Mouse (Mus musculus): ENCODE measurements around the gene Txn1. TPM values are rescaled to one million over a fixed set of nuclear protein-coding genes. Genes with fewer than 3 reads are reported as not detected.
A peak's percentile ranks its signal among the peaks of the same experiment; 100 is the strongest.

Txn1 gene
- total RNA-seq, 2 experiments from 2014 or later = 96.7 to 102 TPM

DNA sequence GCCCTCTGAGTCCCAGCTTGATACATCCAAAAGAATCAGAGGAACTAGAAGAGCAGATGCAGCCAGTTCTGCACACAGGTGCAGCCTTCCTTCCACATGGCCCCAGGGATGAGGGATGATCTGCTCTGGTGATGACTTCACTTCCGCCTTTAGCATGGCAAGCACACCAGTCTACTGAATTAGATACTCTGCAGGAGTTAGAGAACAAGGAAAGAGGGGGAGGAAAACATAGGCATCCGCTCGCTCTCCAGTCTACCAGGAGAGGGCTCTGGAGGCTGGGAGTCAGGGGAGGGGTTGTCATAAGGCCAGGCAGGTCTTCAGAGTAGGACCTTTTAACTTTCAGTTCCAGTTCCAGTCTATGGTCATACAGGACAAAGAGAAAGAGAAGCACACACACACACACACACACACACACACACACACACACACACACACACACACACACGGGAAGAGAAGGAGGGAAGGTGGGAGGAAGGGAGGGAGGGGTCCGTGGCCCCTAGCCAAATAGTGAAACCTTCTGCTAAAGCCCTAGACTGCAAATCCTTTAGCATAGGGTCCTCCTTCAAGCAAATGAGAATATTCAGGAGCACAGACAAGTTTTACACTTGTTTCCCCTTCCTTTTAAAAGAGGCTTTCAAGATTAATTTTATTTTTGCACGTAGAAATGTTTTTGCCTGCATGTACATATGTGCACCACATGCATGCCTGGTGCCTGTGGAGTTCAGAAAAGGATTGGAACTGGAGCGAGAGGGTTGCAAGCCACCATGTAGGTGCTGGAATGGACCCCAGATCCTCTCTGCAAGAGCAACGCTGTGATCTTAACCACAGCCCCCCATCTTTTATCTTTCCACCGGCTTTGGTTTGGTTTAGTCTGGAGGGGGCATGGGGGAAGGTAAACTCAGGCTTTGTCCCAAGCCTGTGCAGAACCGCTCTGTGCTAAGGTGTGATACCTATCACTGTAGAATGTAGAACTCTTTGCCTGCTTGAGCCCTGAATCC is 41.7 kb downstream of the Txn1 start:
- no peak for DNase-seq (ENCODE audit: extremely low spot score in 1 of 2, low spot score in 2 of 2)
- Histone ChIP-seq H3K27ac (no peak overlapping the region), H3K4me3 (no peak overlapping the region)
- intact Hi-C loops (cut with DNase I) = no loop called here
- TF ChIP-seq CTCF (IDR thresholded peaks at IDR 0.05) = no peak; the same call in 1 of the 2 replicates

DNA sequence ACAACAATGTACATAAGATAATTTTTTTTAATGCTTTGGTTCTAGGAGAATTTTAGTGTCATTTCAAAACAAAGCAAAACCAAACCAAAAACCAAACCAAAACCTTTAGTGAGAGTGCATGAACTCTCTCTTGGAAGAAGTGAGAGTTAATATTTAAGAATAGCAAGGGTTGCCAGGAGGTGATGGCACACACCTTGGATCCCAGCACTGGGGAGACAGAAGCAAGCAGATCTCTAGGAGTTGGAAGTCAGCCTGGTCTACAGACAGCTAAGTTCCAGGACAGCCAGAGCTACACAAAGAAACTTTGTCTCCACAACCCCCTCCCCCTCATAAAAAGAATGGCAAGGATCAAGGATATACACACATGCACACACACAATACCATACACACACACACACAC is 43.2 kb downstream of the Txn1 start:
- Histone ChIP-seq H3K27ac (no peak overlapping the region), H3K4me3 (no peak overlapping the region)
- no peak for DNase-seq (ENCODE audit: extremely low spot score in 1 of 2, low spot score in 2 of 2)
- TF ChIP-seq CTCF (IDR thresholded peaks at IDR 0.05) = no peak
- intact Hi-C loops (cut with DNase I) = no loop called here

GRCm38 (mm10) chr4:57908860-57909259 is 47.4 kb downstream of the Txn1 start:
- no peak for DNase-seq (ENCODE audit: extremely low spot score in 1 of 2, low spot score in 2 of 2)
- TF ChIP-seq CTCF (IDR thresholded peaks at IDR 0.05) = no peak
- H3K4me3 ChIP-seq = no peak overlapping the region
- intact Hi-C loops (cut with DNase I) = loop anchor here (10.0 kb wide), 1 partner anchor 346 kb away; no protein-coding TSS in a partner anchor
- no peak overlapping the region for H3K27ac ChIP-seq

GRCm38 (mm10) chr4:57906708-57907107 is 49.5 kb downstream of the Txn1 start:
- TF ChIP-seq CTCF (IDR thresholded peaks at IDR 0.05) = no peak
- no peak for DNase-seq (ENCODE audit: extremely low spot score in 1 of 2, low spot score in 2 of 2)
- Histone ChIP-seq H3K27ac (no peak overlapping the region), H3K4me3 (no peak overlapping the region)
- intact Hi-C loops (cut with DNase I) = loop anchor here (10.0 kb wide), 1 partner anchor 348 kb away; no protein-coding TSS in a partner anchor

GRCm38 (mm10) chr4:57904638-57905037 is 51.6 kb downstream of the Txn1 start:
- DNase-seq (ENCODE audit: extremely low spot score in 1 of 2, low spot score in 2 of 2) = no peak
- intact Hi-C loops (cut with DNase I) = loop anchor here (2.0 to 10.0 kb wide), 2 partner anchors 232 to 350 kb away; no protein-coding TSS in a partner anchor
- TF ChIP-seq CTCF (IDR thresholded peaks at IDR 0.05) = no peak
- no peak overlapping the region for H3K4me3 ChIP-seq
- no peak overlapping the region for H3K27ac ChIP-seq

DNA sequence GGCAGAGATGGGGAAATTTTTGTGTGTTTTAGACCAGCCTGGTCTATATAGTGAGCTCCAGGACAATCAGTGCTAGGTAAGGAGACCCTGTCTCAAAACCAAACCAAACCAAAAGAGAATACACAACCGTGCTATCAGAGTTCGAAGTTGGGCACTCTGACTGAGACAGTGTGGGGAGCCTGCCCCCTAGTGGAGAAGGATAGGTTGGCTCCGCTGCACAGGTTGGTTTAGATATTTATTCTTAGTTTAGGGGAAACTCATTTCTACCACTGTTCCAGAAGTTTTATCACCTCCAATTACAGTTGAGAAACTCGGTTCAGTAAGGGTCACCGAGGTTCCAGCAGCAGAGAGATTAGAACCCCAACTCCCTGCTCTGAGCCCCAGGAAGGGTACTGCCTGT is 52.0 kb downstream of the Txn1 start:
- Histone ChIP-seq H3K4me3 (no peak overlapping the region), H3K27ac (no peak overlapping the region)
- DNase-seq (ENCODE audit: extremely low spot score in 1 of 2, low spot score in 2 of 2) = peak; percentile 52 to 71
- intact Hi-C loops (cut with DNase I) = loop anchor here (2.0 to 10.0 kb wide), 2 partner anchors 231 to 351 kb away; no protein-coding TSS in a partner anchor
- TF ChIP-seq CTCF (IDR thresholded peaks at IDR 0.05) = peak; percentile 91

DNA sequence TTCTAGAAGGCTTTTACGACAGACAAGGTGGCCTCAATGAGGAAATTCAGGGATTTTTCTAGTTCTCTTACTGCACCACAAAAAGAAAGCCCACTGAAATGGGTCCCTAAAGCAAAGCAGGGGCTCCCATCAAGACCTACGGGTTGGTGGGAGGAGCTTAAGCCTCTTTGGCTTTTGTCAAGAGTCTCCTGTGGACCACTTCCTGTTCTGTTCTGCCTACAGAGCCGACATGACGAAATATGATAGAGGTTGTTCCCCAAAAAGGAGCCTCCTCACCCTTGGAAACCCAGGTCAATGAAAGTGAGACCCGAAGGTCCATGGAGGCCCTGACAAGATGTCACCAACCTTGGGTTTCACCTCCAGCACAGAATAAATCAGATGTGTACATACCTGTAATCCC is 53.6 kb downstream of the Txn1 start:
- intact Hi-C loops (cut with DNase I) = loop anchor here (10.0 kb wide), 1 partner anchor 352 kb away; no protein-coding TSS in a partner anchor

GRCm38 (mm10) chr4:57901210-57901609 is 55.0 kb downstream of the Txn1 start:
- Histone ChIP-seq H3K4me3 (no peak overlapping the region), H3K27ac (no peak overlapping the region)
- intact Hi-C loops (cut with DNase I) = loop anchor here (1.0 to 10.0 kb wide), 2 partner anchors 178 to 354 kb away; no protein-coding TSS in a partner anchor
- DNase-seq (ENCODE audit: extremely low spot score in 1 of 2, low spot score in 2 of 2) = peak; percentile 33 to 48
- TF ChIP-seq CTCF (IDR thresholded peaks at IDR 0.05) = peak; percentile 77

More for the DNA sequence above, 53.6 kb downstream of the Txn1 start:
- Histone ChIP-seq H3K27ac (no peak overlapping the region), H3K4me3 (no peak overlapping the region)
- DNase-seq (ENCODE audit: extremely low spot score in 1 of 2, low spot score in 2 of 2) = no peak
- no peak for TF ChIP-seq CTCF (IDR thresholded peaks at IDR 0.05)

GRCm38 (mm10) chr4:57896631-57897030 is 59.6 kb downstream of the Txn1 start:
- no peak for TF ChIP-seq CTCF (IDR thresholded peaks at IDR 0.05)
- intact Hi-C loops (cut with DNase I) = no loop called here

DNA sequence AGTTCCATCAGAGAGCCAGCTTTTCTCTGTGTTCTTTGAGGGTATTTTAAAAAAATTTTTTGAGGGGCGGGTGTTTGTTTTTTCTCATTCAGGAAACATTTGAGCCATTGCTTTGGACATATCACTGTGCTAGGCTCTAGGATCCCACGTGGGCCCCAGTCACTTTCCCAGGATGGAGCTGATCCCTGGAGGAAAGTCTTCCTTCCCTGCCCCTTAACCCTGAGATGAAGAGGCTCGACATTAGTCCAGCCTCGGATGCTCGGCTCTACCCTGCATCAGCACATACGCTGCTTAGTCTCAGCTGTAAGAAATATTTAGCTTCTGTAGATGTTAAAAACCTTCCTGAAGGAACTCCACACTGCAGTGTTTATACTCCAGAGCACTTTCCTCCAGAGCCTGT is 60.3 kb downstream of the Txn1 start:
- no peak overlapping the region for H3K4me3 ChIP-seq
- TF ChIP-seq CTCF (IDR thresholded peaks at IDR 0.05) = no peak
- H3K27ac ChIP-seq = no peak overlapping the region
- DNase-seq (ENCODE audit: extremely low spot score in 1 of 2, low spot score in 2 of 2) = no peak
- intact Hi-C loops (cut with DNase I) = no loop called here

More at GRCm38 (mm10) chr4:57896631-57897030, 59.6 kb downstream of the Txn1 start:
- Histone ChIP-seq H3K4me3 (no peak overlapping the region), H3K27ac (no peak overlapping the region)
- DNase-seq (ENCODE audit: extremely low spot score in 1 of 2, low spot score in 2 of 2) = no peak

DNA sequence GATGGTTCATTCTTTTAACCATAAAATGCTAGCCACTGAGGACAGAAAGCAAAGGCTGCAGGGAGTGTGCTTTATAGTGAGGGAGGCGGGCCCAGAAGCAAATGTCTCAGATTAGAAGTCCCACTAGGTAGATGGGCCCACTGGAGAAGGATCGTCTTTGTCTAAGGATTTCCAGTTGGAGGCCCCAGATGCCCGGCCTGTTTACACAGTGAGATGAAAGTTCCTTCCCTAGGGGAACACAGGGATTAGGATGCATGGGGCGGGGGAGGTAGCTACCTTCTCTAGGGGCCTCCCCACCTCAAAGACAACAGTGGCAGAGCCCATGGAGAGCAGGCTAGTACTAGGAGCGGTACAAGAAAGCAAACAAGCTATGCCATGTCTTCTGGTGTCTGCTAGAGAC is 61.1 kb downstream of the Txn1 start:
- Histone ChIP-seq H3K4me3 (no peak overlapping the region), H3K27ac (no peak overlapping the region)
- intact Hi-C loops (cut with DNase I) = no loop called here
- no peak for DNase-seq (ENCODE audit: extremely low spot score in 1 of 2, low spot score in 2 of 2)
- TF ChIP-seq CTCF (IDR thresholded peaks at IDR 0.05) = no peak

Other genes with a start within 250 kb of the Txn1 start
- gene Akap2, start 238.8 kb downstream of the Txn1 start, total RNA-seq (2021) = 10 to 100 TPM; 41.5 to 44.8 TPM
- gene D630039A03Rik, start 40.1 kb downstream of the Txn1 start, total RNA-seq (2021) = under 1 TPM; 0.27 to 0.42 TPM
- gene Txndc8, start 52.7 kb upstream of the Txn1 start, total RNA-seq (2021) = not detected